26 mouse cellular contexts compared by ENCODE assay signal in the genomic region with DNA sequence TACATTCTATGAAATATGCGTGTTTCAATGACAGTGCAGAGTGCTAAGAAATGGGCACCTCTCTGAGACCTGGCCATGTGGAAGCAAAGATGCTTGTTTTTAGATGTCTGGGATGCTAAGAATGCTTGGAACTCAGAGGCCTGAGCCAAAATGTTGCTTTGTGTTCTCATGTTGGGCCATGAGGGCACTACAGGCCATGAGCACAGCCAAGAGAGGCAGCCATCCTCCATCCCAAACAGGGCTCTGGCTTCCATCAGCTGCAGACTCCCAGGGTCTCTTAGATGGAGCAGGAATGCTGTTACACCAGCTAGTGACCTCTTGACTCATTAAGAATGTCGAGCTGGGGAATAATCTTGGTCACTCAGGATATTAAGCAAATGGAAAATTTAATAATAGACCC.
DNase-seq lines count a peak whose midpoint lies in the region; ATAC-seq and TF ChIP-seq lines count a peak whose summit lies in the region.
"Had no signal": no experiment of that assay in that cellular context is flagged by ENCODE, and none has a peak within 500 bp of the region (broad histone marks: within the 10 kb centered on the region; RNA-seq: fewer than 3 reads in every experiment).

No protein-coding gene starts in this region.

- WGBS in heart, embryonic 14.5 days, result 40% methylated on average over 2 of the region's 2 CpGs
- WGBS in lung, adult 2 months, result 52% methylated on average over 2 of the region's 2 CpGs

- peaks cover 14 to 25% of the 10 kb centered on the region in 2 experiments for H3K4me1 ChIP-seq in heart, embryonic 14.5 days (ENCODE audit: control insufficient read depth in 2 of 2, insufficient read depth in 2 of 2, low read length in 2 of 2)
- H3K4me1 ChIP-seq in lung, adult 2 months (ENCODE audit: control insufficient read depth, insufficient read depth, low read length), result peaks cover 4% of the 10 kb centered on the region; the same call in 1 of the 2 replicates
- H3K4me1 ChIP-seq: liver, embryonic 15.5 days; midbrain, embryonic 13.5 days had no signal

- no peak overlapping the region for H3K4me2 ChIP-seq in heart, embryonic 14.5 days (ENCODE audit: low read length)
- H3K4me2 ChIP-seq: embryonic facial prominence, embryonic 15.5 days; forebrain, embryonic 12.5 days; hindbrain, embryonic 13.5 days; liver, embryonic 15.5 days; midbrain, embryonic 13.5 days; neural tube, embryonic 13.5 days had no signal

- DNase-seq in heart, postnatal 25 days (ENCODE audit: low spot score), result no peak
- peak; percentile 69 to 73 for DNase-seq in lung, adult 18-20 months
- no peak for DNase-seq in lung, adult 2 months
- DNase-seq in lung, postnatal 25 days (ENCODE audit: low spot score), result peak; percentile 78
- no peak for DNase-seq in spleen, adult 18-20 months
- DNase-seq in layer of hippocampus, adult 8-10 months (ENCODE audit: low spot score in 2 of 2), result no peak
- DNase-seq: adrenal gland, postnatal 36 days; cerebellum, adult 18-20 months; cerebellum, postnatal 10 days; gastrocnemius, postnatal 10 days; heart, postnatal 10 days; kidney, postnatal 14 days; liver; right cerebral cortex, postnatal 4 days; thymus, adult 2 months; thymus, postnatal 4 days had no signal

- TF ChIP-seq CTCF in lung, adult 2 months (IDR thresholded peaks at IDR 0.05; ENCODE audit: insufficient read depth, low read length), result no peak

- H3K9me3 ChIP-seq in heart, embryonic 14.5 days (ENCODE audit: control insufficient read depth, low read length), result no peaks in the 10 kb centered on the region
- H3K9me3 ChIP-seq: embryonic facial prominence, embryonic 15.5 days; forebrain, embryonic 12.5 days; hindbrain, embryonic 13.5 days; liver, embryonic 15.5 days; midbrain, embryonic 13.5 days; neural tube, embryonic 13.5 days had no signal

- H3K27ac ChIP-seq in heart, embryonic 14.5 days (replicated peaks in 1 of 2; ENCODE audit: control insufficient read depth in 1 of 2, insufficient read depth in 1 of 2, low read depth in 2 of 2, low read length in 2 of 2), result peak overlapping the region in 1 of 2 experiments; percentile 46; a peak in 3 of 4 replicates
- H3K27ac ChIP-seq: embryonic facial prominence, embryonic 15.5 days; forebrain, embryonic 12.5 days; hindbrain, embryonic 13.5 days; liver, embryonic 15.5 days; macrophage; midbrain, embryonic 13.5 days; neural tube, embryonic 13.5 days had no signal

- peak; percentile 52; the same call in 1 of the 2 replicates for ATAC-seq in heart, embryonic 14.5 days (ENCODE audit: insufficient number of reproducible peaks, insufficient read depth, low FRiP score, low read depth)
- ATAC-seq: CD4-positive, CD25-positive, alpha-beta regulatory T cell, adult 4 months; intestine, embryonic 16.5 days; midbrain, embryonic 13.5 days had no signal

- H3K36me3 ChIP-seq in heart, embryonic 14.5 days (ENCODE audit: control insufficient read depth, insufficient read depth, low read length), result no peaks in the 10 kb centered on the region
- H3K36me3 ChIP-seq: embryonic facial prominence, embryonic 15.5 days; forebrain, embryonic 12.5 days; hindbrain, embryonic 13.5 days; liver, embryonic 15.5 days; midbrain, embryonic 13.5 days; neural tube, embryonic 13.5 days had no signal

- intact Hi-C loops in heart, postnatal 25 days (cut with DNase I), result no loop called here

- H3K4me3 ChIP-seq in heart, embryonic 14.5 days (ENCODE audit: control insufficient read depth in 1 of 2, insufficient read depth in 1 of 2, low read depth in 1 of 2, low read length in 2 of 2), result no peak overlapping the region
- H3K4me3 ChIP-seq in lung, adult 2 months (replicated peaks; ENCODE audit: extremely low read depth, low read depth, low read length), result no peak overlapping the region
- H3K4me3 ChIP-seq: embryonic facial prominence, embryonic 15.5 days; forebrain, embryonic 12.5 days; hindbrain, embryonic 13.5 days; liver, embryonic 15.5 days; midbrain, embryonic 13.5 days; neural tube, embryonic 13.5 days had no signal

- no peak for TF ChIP-seq POLR2A in lung, adult 2 months (IDR thresholded peaks at IDR 0.05; ENCODE audit: borderline replicate concordance, extremely low read depth, low read depth, low read length)

- no peaks in the 10 kb centered on the region for H3K27me3 ChIP-seq in heart, embryonic 14.5 days (ENCODE audit: control insufficient read depth, insufficient read depth, low read length)
- H3K27me3 ChIP-seq: embryonic facial prominence, embryonic 15.5 days; forebrain, embryonic 12.5 days; hindbrain, embryonic 13.5 days; liver, embryonic 15.5 days; midbrain, embryonic 13.5 days; neural tube, embryonic 13.5 days had no signal

- H3K9ac ChIP-seq in heart, embryonic 14.5 days (ENCODE audit: low read length), result no peak overlapping the region
- H3K9ac ChIP-seq: embryonic facial prominence, embryonic 15.5 days; forebrain, embryonic 12.5 days; hindbrain, embryonic 13.5 days; liver, embryonic 15.5 days; midbrain, embryonic 13.5 days; neural tube, embryonic 13.5 days had no signal

Comparison
In these comparisons a context has a peak if more than half of its experiments do, and no peak if none do; other contexts are left out.
1. DNase-seq: peak in lung, adult 18-20 months (2 of 2) and lung, postnatal 25 days (single experiment); none in heart, postnatal 25 days (single experiment), lung, adult 2 months (single experiment), spleen, adult 18-20 months (0 of 2) and layer of hippocampus, adult 8-10 months (0 of 2).